Mouse (Mus musculus): ENCODE data around the gene Fam234a.
"Not testable (repeated sequence)": the region's sequence is repeated elsewhere in the genome, so short reads cannot be mapped to it uniquely, and the experiment has no call there.

Gene Fam234a

GRCm38 (mm10) chr17:26234386-26234785, 9.7 kb downstream of the Fam234a start:
- DNase-seq (ENCODE audit: low read depth, low spot score), result no peak

- no peak for DNase-seq (ENCODE audit: low read depth, low spot score)
Measured at GRCm38 (mm10) chr17:26232863-26233262, 11.2 kb downstream of the Fam234a start.

- no peak for DNase-seq (ENCODE audit: low read depth, low spot score)
Measured at GRCm38 (mm10) chr17:26231156-26231555, 12.9 kb downstream of the Fam234a start.

- no peak for DNase-seq (ENCODE audit: low read depth, low spot score)
Measured at GRCm38 (mm10) chr17:26229776-26230175, 14.3 kb downstream of the Fam234a start.

GRCm38 (mm10) chr17:26225150-26225549, 18.9 kb downstream of the Fam234a start:
- DNase-seq (ENCODE audit: low read depth, low spot score), result no peak

- no peak for DNase-seq (ENCODE audit: low read depth, low spot score)
Measured at GRCm38 (mm10) chr17:26221508-26221907, 22.5 kb downstream of the Fam234a start.

- DNase-seq (ENCODE audit: low read depth, low spot score), result no peak
Measured at GRCm38 (mm10) chr17:26212681-26213080, 31.4 kb downstream of the Fam234a start.

GRCm38 (mm10) chr17:26212241-26212640, 31.8 kb downstream of the Fam234a start:
- DNase-seq (ENCODE audit: low read depth, low spot score), result no peak

- DNase-seq (ENCODE audit: low read depth, low spot score), result no peak
Measured at GRCm38 (mm10) chr17:26207686-26208085, 36.4 kb downstream of the Fam234a start, which contains the start of gene Arhgdig. Arhgdig (minus strand) TSS chr17:26207786.

- no peak for DNase-seq (ENCODE audit: low read depth, low spot score)
Measured at GRCm38 (mm10) chr17:26206392-26206791, 37.6 kb downstream of the Fam234a start.

- DNase-seq (ENCODE audit: low read depth, low spot score), result no peak
Measured at GRCm38 (mm10) chr17:26204766-26205165, 39.3 kb downstream of the Fam234a start.

- DNase-seq (ENCODE audit: low read depth, low spot score), result peak; percentile 62
Measured at GRCm38 (mm10) chr17:26203321-26203811, 40.7 kb downstream of the Fam234a start.

GRCm38 (mm10) chr17:26202737-26203136, 41.3 kb downstream of the Fam234a start, which contains the start of gene Rgs11:
Rgs11 (plus strand) TSS chr17:26202951.
- no peak for DNase-seq (ENCODE audit: low read depth, low spot score)

- DNase-seq (ENCODE audit: low read depth, low spot score), result no peak
Measured at GRCm38 (mm10) chr17:26201998-26202397, 42.0 kb downstream of the Fam234a start.

- DNase-seq (ENCODE audit: low read depth, low spot score), result no peak
Measured at GRCm38 (mm10) chr17:26200831-26201705, 43.0 kb downstream of the Fam234a start.

- no peak for DNase-seq (ENCODE audit: low read depth, low spot score)
Measured at GRCm38 (mm10) chr17:26198892-26199291, 45.1 kb downstream of the Fam234a start, which contains the start of gene Pdia2. Pdia2 (minus strand) TSS chr17:26199087.

- no peak for DNase-seq (ENCODE audit: low read depth, low spot score)
Measured at GRCm38 (mm10) chr17:26192481-26193190, 51.4 kb downstream of the Fam234a start.

- not testable (repeated sequence) for DNase-seq (ENCODE audit: low read depth, low spot score)
Measured at GRCm38 (mm10) chr17:26191486-26191885, 52.6 kb downstream of the Fam234a start.

- DNase-seq (ENCODE audit: low read depth, low spot score), result no peak
Measured at GRCm38 (mm10) chr17:26188091-26188805, 55.8 kb downstream of the Fam234a start.

GRCm38 (mm10) chr17:26187592-26187991, 56.5 kb downstream of the Fam234a start:
- no peak for DNase-seq (ENCODE audit: low read depth, low spot score)

- DNase-seq (ENCODE audit: low read depth, low spot score), result peak; percentile 62
Measured at GRCm38 (mm10) chr17:26181179-26181578, 62.9 kb downstream of the Fam234a start.

GRCm38 (mm10) chr17:26178611-26179010, 65.4 kb downstream of the Fam234a start:
- no peak for DNase-seq (ENCODE audit: low read depth, low spot score)

All from telencephalon, adult 2 months (tissue).